Mouse (Mus musculus): ENCODE data around the gene Klf14. TPM values are rescaled to one million over a fixed set of nuclear protein-coding genes. Genes with fewer than 3 reads are reported as not detected.

Gene Klf14
- polyA plus RNA-seq, 1 experiment from 2014 or later: 0.46 TPM

GRCm38 (mm10) chr6:30921826-30922225, 37.1 kb downstream of the Klf14 start:
- Histone ChIP-seq H3K9me3 (replicated peaks) (no peaks in the 10 kb centered on the region), H3K36me3 (no peaks in the 10 kb centered on the region), H3K4me1 (replicated peaks) (no peaks in the 10 kb centered on the region), H3K27me3 (peaks cover 7% of the 10 kb centered on the region), H3K4me2 (no peak overlapping the region), H3K9ac (no peak overlapping the region), H3K27ac (no peak overlapping the region), H3K4me3 (replicated peaks) (no peak overlapping the region)
- ATAC-seq (ENCODE audit: low read depth) (no peak), DNase-seq (no peak)
- 73% methylated on average over 10 of the region's 11 CpGs for WGBS (ENCODE audit: insufficient replicate concordance)

DNA sequence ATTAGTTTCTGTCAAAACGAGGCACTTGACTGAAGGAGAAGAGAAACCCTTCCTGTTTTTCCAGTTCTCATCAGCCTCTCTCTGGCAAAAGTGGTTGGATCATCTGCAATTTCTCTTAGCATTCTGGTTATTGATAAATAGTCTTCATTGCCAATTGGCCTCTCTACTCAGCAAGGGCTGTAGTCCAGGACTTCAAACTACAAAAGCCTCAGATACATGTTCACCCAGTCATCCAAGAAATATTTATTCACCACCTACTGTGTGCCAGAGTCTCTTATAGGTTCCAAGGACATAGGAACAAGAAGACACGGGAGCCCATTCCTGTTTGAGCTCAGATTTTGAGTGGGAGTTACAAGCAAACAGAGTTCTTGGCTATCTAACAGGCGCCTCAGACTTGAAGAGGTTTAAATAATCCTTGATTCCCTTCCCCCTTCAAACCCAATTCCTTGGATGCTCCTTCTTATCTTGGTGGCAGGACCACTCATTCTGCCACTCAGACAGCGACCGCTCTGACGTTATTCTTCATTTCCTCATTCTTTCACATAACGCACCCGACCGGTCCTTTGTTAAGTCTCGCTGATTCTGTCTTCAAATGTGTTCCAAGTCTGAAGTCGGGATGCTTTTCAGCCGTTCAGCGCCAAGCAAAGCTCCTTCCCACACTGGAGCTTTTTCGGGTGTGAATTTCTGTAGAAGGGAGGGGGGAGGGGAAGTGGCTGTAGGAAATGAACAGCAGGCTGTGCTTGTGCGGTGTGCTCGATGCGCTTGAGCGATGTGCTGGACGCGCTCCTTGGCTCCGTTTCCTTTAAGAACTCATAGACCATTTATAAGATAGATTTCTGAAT, 37.8 kb downstream of the Klf14 start:
- Histone ChIP-seq H3K4me1 (replicated peaks) (no peaks in the 10 kb centered on the region), H3K4me3 (replicated peaks) (no peak overlapping the region), H3K4me2 (no peak overlapping the region), H3K9ac (no peak overlapping the region), H3K9me3 (replicated peaks) (no peaks in the 10 kb centered on the region), H3K27ac (no peak overlapping the region), H3K27me3 (peaks cover 7% of the 10 kb centered on the region), H3K36me3 (no peaks in the 10 kb centered on the region)
- no peak for ATAC-seq (ENCODE audit: low read depth)
- 42% methylated on average over 21 of the region's 21 CpGs for WGBS (ENCODE audit: insufficient replicate concordance)
- no peak for DNase-seq

GRCm38 (mm10) chr6:30915473-30915872, 43.4 kb downstream of the Klf14 start, which contains the start of gene Tsga13:
Tsga13 (minus strand) TSS chr6:30915573.
- Histone ChIP-seq H3K27ac (no peak within 1 kb of the TSS), H3K9me3 (replicated peaks) (no peaks in the 10 kb centered on the region), H3K36me3 (no peaks in the 10 kb centered on the region), H3K4me1 (replicated peaks) (no peaks in the 10 kb centered on the region), H3K4me2 (no peak within 1 kb of the TSS), H3K9ac (no peak within 1 kb of the TSS), H3K4me3 (replicated peaks) (no peak within 1 kb of the TSS), H3K27me3 (no peaks in the 10 kb centered on the region)
- WGBS (ENCODE audit: insufficient replicate concordance): 72% methylated on average over 2 of the region's 2 CpGs
- DNase-seq (no peak), ATAC-seq (ENCODE audit: low read depth) (no peak)

DNA sequence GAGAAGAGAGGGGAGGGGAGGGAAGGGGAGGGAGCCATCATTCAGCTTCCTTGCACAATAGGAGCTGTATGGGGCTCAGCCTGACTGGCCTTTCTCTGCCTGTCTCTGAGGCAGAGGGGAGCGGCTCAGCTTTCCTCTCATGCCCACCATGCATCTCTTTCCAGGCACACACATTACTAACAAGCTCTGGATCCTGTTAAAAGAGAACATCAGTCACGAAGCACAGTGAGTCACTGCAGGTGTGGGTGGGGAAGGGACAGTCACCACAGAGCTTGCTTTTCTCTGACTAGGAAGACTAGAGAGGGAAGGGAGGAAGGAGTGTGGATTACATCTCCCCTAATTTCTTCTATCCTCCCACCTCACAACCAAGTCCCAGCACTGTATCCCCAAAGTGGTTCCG, 50.9 kb downstream of the Klf14 start:
- no peak overlapping the region for H3K4me3 ChIP-seq (replicated peaks)
- no peaks in the 10 kb centered on the region for H3K9me3 ChIP-seq (replicated peaks)
- no peak overlapping the region for H3K4me2 ChIP-seq
- H3K4me1 ChIP-seq (replicated peaks): no peaks in the 10 kb centered on the region
- WGBS (ENCODE audit: insufficient replicate concordance): 60% methylated on average over 3 of the region's 3 CpGs
- no peaks in the 10 kb centered on the region for H3K36me3 ChIP-seq
- ATAC-seq (ENCODE audit: low read depth) (no peak), DNase-seq (no peak)
- no peak overlapping the region for H3K9ac ChIP-seq
- H3K27me3 ChIP-seq: no peaks in the 10 kb centered on the region
- no peak overlapping the region for H3K27ac ChIP-seq

Other genes starting within 250 kb of the Klf14 start
- 185 and 233 TPM in 2 replicates for gene Mest, start 235.5 kb downstream of the Klf14 start, polyA plus RNA-seq (2015; fragmentation: Nextera tagmentation; extraction: Ambion mirVana)
- gene Copg2, start 62.3 kb downstream of the Klf14 start, polyA plus RNA-seq (2015; fragmentation: Nextera tagmentation; extraction: Ambion mirVana): 6.6 and 9.1 TPM in 2 replicates
- not detected in 2 replicates for gene Tsga13, start 43.5 kb downstream of the Klf14 start, polyA plus RNA-seq (2015; fragmentation: Nextera tagmentation; extraction: Ambion mirVana)

Measured in liver, embryonic 13.5 days (tissue).